26 mouse cellular contexts compared by ENCODE assay signal in genomic region chr3:117724521-117724920, GRCm38 (mm10).
"Had no signal": no experiment of that assay in that cellular context is flagged by ENCODE, and none has a peak within 500 bp of the region (broad histone marks: within the 10 kb centered on the region; RNA-seq: fewer than 3 reads in every experiment).

No protein-coding gene starts in this region.

- ATAC-seq: hindbrain, embryonic 16.5 days; intestine, embryonic 16.5 days; liver, embryonic 12.5 days had no signal

- H3K27me3 ChIP-seq: heart, embryonic 12.5 days; hindbrain, embryonic 12.5 days; kidney, embryonic 15.5 days; limb, embryonic 13.5 days; limb, embryonic 15.5 days; liver, embryonic 12.5 days had no signal

- H3K27ac ChIP-seq: gastrocnemius, adult 2 months; heart, embryonic 10.5 days; hindbrain, embryonic 10.5 days; hindbrain, embryonic 12.5 days; hindbrain, embryonic 14.5 days; kidney, embryonic 15.5 days; kidney, postnatal 0 days; limb, embryonic 13.5 days; limb, embryonic 15.5 days; liver, embryonic 12.5 days had no signal

- H3K4me2 ChIP-seq: heart, embryonic 12.5 days; hindbrain, embryonic 12.5 days; hindbrain, embryonic 14.5 days; kidney, embryonic 15.5 days; limb, embryonic 13.5 days; limb, embryonic 15.5 days; liver, embryonic 12.5 days had no signal

- H3K4me3 ChIP-seq: gastrocnemius, adult 2 months; heart, embryonic 10.5 days; heart, embryonic 12.5 days; hindbrain, embryonic 10.5 days; hindbrain, embryonic 12.5 days; kidney, embryonic 15.5 days; limb, embryonic 13.5 days; limb, embryonic 15.5 days; liver, embryonic 12.5 days had no signal

- DNase-seq: gastrocnemius, adult 2 months; gastrocnemius, postnatal 10 days; gastrocnemius, postnatal 25 days; heart, adult 18-20 months; heart, postnatal 10 days; heart, postnatal 4 days; kidney, adult 11 months; kidney, adult 2 months; kidney, adult 9 months; kidney, postnatal 14 days; kidney, postnatal 36 days; layer of hippocampus, adult 9-11 months; layer of hippocampus, postnatal 36 days; left cerebral cortex, postnatal 4 days had no signal

- H3K36me3 ChIP-seq: heart, embryonic 10.5 days; heart, embryonic 12.5 days; hindbrain, embryonic 10.5 days; hindbrain, embryonic 12.5 days; kidney, embryonic 15.5 days; limb, embryonic 13.5 days; limb, embryonic 15.5 days; liver, embryonic 12.5 days had no signal

- H3K9ac ChIP-seq: heart, embryonic 12.5 days; hindbrain, embryonic 12.5 days; hindbrain, embryonic 14.5 days; kidney, embryonic 15.5 days; limb, embryonic 13.5 days; limb, embryonic 15.5 days; liver, embryonic 12.5 days had no signal

- H3K4me1 ChIP-seq: heart, embryonic 10.5 days; heart, embryonic 12.5 days; hindbrain, embryonic 10.5 days; hindbrain, embryonic 12.5 days; kidney, embryonic 15.5 days; limb, embryonic 13.5 days; limb, embryonic 15.5 days; liver, embryonic 12.5 days had no signal

- H3K9me3 ChIP-seq: heart, embryonic 10.5 days; heart, embryonic 12.5 days; hindbrain, embryonic 10.5 days; hindbrain, embryonic 12.5 days; kidney, embryonic 15.5 days; limb, embryonic 13.5 days; limb, embryonic 15.5 days; liver, embryonic 12.5 days had no signal
